Mouse (Mus musculus) right cerebral cortex, postnatal 4 days (tissue): Measurements from ENCODE around the gene Icam1.
"Not testable (repeated sequence)": the region's sequence is repeated elsewhere in the genome, so short reads cannot be mapped to it uniquely, and the experiment has no call there.

ENCODE experiments used
- DNase-seq: peaks from one replicate; pipeline ENCODE4 v3.0.0-alpha.2; 2022

Gene Icam1

DNA sequence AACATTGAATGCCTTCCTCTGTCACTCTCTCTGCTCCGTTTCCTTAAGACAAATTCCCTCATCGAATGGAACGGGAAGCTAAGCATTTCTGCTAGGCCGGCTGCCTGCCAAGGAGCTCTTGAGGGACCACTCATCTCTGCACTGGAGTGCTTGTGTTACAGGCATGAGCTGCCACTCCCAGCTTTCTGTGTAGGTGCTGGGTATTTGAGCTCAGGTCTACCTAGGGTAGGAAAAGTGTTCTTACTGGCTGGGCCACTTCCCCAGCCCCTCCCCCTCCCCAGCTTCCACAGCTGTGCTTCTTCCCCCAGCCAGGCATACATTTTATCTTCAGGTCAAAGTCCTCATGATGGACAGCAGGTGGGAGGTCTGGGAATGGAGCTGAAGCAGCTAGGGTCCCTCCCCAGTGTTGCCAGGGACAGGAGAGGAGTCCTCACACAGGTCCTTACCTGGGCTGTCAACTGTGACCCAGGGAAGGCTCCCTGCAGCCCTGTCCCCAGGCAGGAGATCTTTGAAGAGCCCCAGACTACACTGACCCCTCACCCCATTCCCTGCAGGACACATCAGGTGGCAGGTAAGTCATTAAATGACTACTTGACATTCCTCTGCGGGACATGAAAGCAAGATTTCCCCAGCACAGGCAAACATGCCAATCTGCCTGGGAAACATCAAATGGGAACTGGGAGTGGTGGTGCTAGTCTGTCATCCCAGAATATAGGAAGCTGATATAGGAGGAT is 22.5 kb upstream of the Icam1 start:
- no peak for DNase-seq

DNA sequence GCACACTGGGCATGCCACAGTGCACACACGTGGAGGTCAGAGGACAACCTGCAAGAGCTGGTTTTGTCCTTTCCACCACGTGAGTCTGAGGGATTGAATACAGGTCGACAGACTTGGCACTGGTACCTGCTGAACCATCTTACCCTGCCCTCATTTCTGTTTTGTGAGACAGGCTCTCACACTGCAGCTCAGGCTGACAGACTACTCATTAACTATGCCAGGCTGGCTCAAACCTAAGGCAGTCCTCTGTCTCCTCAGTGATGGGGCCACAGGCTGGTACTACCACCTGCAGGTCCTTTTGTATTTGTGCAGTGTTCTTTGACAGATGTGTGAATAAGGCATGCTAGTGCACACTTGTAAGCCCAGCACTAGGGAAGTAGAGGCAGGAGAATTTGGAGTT is 20.7 kb upstream of the Icam1 start:
- no peak for DNase-seq

DNA sequence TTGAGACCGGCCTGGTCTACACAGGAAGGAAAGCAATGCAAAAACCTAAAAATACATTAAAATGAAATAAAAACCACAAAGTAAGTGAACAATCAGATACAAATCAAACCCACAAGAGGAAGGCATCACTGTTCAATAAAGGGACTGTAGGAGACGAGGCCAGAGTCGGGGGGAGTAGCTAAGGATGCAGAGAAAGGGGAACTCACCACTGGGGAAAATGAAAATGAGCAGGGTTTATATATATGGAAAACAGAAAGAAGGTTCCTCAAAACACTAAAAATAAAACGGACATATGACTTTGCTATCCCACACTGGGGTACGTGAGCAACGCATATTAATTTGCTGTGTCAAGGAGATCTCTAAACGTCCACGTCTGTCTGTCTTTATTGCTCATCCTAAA is 18.7 kb upstream of the Icam1 start:
- no peak for DNase-seq

DNA sequence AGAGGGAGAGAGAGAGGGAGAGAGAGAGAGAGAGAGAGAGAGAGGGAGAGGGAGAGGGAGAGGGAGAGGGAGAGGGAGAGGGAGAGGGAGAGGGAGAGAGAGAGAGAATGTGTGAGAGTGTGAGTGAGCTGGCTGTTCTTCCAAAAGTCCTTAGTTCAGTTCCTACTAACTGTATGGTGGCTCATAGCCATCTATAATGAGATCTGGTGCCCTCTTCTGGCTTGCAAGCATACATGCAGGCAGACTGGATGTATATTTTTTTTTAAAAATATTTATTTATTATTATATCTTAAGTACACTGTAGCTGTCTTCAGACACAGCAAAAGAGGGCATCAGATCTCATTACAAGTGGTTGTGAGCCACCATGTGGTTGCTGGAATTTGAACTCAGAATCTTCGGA is 17.4 kb upstream of the Icam1 start:
- DNase-seq = not testable (repeated sequence)

DNA sequence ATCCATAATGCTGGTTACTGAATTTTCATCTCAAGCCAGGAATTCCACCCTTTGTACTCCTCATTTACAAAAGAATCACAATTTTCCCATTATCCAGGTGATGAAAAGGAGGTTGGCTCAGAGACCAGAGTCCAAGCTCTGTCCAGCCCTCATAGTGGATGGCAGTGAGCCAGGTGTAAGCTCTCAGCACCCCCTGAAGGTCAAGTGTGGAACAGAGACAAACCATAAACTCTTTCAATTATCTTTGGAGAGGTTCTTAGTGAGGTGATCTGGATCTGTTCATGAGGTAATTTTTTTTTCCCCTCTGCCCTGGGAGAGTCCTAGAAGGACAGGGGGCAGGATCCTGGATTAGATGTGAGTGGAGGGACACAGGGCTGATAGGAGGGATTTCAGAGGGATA is 15.0 kb upstream of the Icam1 start:
- DNase-seq = no peak

DNA sequence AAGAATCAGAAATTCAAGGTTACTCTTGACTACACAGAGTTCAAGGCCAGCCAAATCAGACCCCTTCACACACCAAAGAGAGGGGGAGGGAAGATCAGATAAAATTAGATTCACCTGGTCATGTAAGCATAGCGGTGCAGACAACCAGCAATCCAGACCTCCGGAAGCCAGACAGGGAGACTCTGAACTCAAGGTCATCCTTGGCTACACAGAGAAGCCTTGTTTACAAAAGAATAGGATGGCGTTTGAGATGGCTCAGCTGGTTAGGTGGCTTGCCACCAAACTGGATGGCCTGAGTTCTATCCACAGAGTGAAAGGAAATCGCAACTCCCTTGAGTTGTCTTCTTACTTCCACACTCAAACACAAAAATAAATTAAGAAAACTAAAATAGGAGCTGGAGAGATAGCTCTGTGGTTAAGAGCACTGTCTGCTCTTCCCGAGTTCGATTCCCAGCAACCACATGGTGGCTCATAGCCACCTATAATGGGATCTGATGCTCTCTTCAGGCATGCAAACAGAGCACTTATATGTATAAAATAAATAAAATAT is 14.1 kb upstream of the Icam1 start:
- DNase-seq = no peak

DNA sequence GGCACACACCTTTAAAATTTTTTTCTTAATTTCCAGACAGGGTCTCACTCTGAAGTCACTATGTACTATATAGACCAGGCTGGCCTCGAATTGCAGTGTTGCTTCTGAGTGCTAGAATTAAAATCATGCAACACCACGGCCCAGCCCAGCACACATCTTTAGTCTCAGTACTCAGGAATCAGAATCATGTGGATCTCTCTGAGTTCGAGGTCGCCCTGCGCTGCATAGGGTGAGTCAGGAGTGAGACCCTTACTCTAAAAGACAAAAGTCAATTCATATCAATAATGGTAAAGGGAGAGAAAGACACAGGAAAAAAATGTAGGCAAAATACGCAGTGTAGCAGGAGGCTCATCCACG is 13.5 kb upstream of the Icam1 start:
- DNase-seq = no peak

DNA sequence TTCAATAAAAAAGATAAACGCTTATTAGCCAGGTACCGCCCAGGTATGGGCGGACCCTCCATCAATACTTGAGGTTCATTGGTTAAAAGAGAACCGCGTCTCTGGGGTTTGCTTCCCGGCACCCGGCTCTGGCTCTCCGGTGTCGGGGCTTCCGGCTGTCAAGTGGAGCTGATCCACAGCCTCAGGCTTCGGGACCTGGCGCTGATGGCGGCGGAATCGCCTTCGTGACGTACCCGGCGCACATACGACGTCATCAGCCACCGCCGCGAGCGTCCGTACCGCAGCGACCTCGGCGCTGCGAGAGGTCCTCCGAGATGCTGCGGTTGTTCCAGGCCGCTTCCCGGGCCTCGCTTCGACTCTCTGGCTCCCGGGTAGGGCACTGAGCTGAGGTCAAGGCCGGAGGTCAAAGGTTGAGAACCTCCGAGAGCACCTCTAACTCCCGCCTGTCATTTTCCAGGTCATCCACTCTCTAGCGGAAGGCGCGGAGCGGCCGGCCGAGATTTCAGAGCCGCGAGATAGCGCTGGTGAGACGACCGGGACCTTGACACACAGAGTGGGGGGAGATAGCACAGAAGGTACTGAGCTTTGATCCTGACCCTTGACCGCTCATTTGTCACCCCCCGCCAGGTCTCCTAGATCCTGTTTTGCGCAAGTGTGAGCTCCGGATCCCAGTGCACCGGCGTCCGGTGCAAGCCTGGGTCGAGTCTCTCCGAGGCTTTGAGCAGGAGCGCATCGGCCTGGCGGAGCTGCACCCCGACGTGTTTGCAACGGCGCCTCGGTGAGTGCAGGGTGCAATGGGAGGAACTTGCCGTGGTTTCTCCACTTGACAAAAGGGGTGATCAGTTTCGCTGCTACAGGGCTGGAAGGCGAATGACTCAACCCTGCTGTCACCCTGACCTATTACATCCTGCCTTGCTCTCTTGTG is 12.9 kb upstream of the Icam1 start, which contains the start of gene Mrpl4:
Gene Mrpl4, plus strand, starts transcription at position 112 of the 925 bp plus-strand sequence.
- peak; percentile 93 for DNase-seq

DNA sequence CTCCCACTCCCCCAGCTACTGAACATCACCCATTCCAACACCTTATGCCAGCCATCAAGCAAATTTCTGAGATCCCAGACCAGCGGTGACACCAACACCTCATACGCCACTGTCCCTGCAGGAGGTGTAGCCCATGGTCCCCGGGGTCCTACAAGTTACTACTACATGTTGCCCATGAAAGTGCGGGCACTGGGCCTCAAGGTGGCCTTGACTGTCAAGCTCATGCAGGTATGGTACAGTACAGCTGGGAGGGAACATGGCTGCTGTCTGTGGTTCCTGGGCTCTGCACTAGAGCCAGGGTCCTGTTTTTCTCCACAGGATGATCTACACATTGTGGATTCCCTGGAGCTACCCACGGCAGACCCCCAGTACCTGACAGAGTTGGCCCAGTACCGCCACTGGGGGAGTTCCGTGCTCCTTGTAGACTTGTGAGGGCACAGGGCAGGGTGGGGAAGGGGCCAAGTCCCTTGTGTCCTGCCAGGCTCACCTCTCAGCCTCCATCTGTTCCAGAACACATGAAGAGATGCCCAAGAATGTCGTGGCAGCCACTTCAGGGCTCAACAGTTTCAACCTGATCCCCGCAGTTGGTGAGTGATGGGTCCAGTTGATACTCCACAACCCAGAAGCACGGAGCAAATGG is 8.4 kb upstream of the Icam1 start:
- DNase-seq = no peak

DNA sequence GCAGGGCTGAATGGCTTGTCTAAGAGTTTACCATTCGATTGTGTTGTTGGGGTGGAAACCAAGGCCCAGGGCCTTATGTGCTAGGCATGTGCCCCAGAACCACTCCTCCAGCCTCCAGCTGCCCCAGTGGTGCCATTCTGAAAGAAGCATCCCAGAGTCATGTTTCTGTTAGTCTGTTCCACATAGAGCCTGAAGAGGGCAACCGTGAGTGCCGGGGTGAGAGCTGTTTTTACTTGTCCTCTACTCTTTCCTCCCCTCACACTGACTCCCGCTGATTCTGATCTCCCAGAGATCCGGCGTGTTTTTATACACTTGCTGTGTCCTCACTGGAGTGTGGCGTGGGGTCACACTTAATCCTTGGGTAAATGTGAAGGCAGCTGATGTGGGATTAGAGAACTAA is 7.8 kb upstream of the Icam1 start:
- DNase-seq = no peak

DNA sequence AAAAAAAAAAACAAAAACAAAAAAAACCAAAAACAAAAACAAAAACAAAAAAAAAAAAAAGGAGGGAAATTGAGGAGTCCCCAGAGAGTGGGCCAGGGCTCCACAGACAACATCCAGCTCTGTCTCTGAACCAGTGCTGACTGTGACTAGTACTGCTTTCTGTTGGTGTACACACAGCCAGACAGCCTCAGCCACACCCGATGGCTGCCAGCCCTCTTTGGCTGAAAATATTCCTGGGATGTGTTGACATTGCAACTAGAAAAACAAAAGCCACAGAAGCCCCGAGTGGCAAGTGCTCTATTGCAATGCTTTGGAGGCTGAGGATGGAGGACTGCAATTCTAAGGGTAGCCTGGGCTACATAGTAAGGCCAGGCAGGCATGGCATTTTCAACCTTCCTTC is 5.4 kb upstream of the Icam1 start:
- DNase-seq = no peak

DNA sequence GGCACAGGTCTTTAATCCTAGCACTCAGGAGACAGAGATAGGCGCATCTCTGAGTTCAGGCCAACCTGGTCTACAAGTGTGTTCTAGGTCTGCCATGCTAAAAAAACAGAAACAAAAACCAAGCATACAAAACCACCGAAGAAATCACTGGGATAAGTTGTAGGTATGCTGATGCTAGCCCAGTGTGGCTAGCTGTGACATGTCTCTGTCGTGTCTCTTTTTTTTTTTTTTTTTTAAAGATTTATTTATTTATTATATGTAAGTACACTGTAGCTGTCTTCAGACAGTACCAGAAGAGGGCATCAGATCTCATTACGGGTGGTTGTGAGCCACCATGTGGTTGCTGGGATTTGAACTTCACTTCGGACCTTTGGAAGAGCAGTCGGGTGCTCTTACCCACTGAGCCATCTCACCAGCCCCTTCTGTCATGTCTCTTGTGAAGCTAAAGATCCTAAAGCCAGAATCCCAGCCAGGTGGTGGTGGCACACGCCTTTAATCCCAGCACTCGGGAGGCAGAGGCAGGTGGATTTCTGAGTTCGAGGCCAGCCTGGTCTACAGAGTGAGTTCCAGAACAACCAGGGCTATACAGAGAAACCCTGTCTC is 4.7 kb upstream of the Icam1 start:
- not testable (repeated sequence) for DNase-seq

DNA sequence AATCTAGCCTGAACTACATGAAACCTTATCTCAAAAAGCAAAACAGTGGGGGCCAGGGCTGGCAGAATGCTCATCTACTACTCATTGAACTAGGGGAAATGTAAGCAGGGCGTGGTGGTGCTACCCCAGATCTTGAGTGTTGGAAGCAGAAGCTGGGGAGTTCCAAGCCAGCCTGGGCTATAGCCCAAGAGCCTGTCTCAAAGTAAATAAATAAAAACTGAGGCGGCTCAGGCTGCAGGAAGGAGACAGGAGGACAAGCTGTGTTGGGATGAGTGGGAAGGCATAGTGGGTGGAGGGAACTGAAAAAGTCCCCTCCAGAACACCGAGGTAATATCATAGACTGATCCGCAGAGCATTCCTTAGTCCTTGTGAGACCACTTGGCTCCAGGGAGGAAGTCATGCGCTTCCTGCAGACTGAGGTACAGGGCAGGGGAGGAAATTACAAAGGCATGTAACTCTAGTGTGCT is 3.9 kb upstream of the Icam1 start:
- no peak for DNase-seq

DNA sequence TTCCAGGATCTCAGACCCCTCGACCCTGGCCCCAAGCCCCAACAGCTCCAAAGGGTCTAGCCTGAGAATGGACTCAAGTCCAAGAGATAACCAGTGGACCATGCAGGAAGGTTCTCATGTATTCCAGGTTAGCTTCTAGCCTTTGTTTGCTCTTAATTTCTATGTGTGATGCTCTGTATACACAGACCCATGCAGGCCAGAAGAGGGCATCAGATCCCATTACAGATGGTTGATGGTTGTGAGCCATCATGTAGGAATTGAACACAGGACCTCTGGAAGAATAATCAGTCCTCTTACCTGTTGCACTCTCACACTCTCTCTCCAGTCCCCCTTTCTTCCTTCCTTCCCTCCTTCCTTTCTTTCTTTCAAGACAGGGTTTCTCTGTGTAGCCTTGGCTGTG is 3.4 kb upstream of the Icam1 start:
- no peak for DNase-seq

DNA sequence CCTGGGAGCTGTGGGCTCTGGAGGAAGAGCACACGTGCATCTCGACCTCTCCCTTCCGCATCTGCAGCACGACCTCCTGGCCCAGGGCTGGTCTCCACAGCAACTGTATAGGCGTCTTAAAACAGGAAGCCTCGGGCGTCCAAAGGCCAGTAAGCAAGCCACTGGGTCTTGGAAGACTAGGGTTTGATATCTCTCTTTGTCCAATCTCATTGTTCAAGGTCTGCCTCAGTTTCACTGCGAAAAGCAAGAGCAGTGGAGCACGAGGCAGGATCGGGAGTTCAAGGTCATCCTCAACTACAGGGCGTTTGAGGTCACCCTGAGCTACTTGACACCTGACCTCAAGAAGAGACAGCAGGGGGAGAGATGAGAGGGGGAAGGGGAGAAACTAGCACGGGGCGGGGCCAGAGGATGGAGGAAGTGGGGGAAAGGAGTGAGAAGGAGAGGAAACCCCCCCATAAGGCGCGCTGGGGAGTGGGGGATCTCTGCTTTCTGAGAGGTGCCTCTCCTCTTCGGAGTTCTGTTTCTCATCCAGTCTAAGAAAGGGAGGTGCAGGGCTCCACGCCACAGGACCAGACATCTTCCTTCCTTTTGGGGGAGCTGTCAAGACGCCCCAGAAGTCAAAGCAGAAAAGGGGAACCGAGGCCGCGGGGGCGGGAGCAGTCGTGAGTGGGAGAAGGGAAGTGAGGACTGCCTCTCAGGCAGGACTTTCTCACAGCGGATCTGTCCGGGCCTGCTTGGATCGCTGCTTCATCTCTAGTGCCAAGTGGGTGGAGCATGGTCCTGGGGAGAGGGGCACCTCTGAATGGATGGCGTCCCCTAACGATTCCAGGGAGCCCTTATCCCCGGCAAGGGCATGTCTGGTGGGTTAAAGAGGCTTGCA is 854 bp upstream of the Icam1 start:
- no peak for DNase-seq

DNA sequence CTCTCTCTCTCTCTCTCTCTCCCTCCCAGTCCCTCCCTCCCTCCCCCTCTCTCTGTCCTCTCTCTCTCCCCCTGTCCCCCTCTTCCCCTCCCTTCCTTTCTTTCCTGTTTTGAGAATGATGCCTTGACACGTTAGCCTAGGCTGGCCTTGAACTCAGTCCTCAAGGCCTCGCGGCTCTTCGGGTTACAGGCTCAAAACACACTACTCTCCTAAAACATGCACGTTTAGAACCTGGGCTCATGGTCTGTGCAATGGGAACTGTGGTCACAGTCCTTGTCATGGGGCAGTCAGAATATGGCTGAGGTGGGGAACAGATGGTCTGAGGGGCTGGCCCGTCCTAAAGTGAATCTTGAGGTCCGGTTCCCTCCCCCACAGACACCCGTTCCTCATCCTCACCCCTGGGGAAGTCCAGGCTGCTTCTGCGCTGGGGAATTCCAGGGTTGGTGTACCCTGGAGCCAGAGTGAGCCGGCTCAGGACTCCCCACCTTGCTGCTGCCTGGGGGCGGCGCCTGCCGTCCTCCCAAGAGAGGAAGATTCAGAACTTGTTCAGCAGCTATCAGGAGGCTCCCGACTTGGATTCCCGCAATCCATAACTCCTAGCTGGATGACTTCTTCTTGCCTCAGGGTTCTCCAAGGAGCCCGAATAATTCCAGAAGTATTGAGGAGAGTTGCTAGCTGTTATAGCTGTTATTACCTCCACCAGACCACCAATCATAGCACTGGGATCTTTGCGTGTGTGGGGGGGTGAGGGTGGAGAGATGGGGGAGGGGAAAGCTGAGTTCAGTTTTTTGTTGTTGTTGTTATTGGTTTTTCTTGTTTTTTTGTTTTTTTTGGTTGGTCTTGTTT is 769 bp downstream of the Icam1 start:
- no peak for DNase-seq

DNA sequence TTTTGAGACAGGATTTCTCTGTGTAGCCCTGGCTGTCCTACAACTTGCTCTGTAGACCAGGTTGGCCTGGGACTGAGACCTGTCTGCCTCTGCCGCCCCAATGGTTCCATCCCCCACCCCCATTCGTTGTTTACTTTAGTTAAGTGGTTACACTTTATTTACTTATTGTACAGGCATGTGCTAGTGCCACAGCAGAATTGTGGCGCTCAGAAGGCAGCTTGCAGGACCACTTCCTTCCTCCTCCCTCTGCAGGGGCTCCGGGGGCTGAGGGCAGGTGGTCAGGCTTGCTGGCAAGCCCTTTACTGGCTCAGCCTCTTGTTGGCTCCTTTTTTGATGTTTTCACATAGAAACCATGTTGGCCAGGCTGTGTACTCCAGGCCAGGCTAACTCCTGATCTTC is 1.4 kb downstream of the Icam1 start:
- DNase-seq = no peak

DNA sequence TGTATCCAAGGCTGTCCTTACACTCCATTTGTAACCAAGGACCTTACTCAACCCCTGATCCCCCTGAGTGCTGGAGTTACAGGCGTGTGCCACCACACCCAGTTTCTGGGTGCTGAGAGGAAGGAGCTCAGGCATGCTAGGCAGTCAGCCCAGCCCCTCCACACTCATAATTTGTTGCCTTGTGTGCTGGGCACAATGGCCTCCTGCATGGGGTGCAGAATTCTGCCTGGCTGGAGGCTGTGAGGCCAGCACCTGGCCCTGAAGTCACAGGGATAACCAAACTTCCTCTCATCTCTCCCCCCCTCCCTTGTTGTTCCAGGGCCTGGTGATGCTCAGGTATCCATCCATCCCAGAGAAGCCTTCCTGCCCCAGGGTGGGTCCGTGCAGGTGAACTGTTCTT is 2.8 kb downstream of the Icam1 start:
- DNase-seq = no peak

DNA sequence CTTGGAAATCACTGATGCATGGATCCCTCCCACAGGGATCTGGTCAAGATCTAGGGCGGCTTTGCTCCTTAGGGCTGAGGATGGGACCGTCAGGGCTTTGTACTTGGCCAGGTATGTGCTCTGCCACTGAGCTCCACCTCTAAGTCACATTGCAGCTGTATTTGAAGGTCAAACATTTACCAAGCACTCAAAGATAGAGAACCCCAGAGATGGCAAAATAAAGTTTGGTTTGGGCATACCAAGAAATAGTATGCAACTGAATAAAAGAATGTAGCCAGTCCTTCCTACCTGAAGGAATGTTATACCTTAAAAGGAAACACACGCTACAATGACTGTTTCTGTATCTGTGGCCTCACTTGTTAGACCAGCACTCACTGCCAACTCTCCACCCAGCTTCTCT is 5.6 kb downstream of the Icam1 start:
- no peak for DNase-seq

DNA sequence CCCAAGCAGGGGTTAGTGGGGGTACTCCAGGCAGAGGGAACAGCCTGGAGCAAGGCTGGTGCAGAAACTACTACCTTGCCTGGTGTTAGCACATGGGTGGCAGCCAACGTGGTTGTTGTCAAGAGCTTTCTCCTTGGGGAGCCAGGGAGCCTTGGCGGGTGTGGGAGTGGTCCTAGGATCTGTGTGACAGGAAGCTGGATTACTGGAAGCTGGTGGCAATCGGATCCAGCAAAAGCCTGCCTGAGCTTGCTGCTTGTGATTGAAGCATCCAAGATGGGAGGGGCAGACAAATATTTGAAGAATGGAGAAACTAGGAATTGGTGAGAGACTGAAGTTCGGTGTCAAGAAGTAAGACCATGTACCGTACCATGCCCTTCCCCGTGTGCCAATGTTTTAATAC is 6.5 kb downstream of the Icam1 start:
- DNase-seq = no peak

DNA sequence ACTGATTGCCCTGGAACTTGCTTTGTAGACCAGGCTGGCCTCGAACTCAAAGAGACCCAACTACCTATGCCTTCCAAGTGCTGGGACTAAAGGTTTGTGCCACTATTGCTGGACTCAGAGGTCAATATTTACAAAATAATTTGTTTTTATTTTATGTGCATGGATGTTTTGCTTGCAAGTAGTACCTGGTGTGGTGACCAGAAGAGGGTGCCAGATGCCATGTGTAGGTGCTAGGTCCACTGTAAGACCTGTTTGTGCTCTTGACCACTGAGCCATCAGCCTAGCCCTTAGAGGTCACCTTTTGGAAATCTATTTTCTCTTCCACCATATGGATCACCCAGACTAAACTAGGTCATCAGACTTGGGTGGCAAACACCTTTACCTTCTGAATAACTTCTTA is 6.9 kb downstream of the Icam1 start:
- DNase-seq = no peak
